Mouse (Mus musculus): ENCODE results near the gene Cib2. TPM values are rescaled to one million over a fixed set of nuclear protein-coding genes. Genes with fewer than 3 reads are reported as not detected.

The Cib2 gene
- total and polyA plus RNA-seq, 3 experiments, result 7.3 to 9.0 TPM; not detected in 1

DNA sequence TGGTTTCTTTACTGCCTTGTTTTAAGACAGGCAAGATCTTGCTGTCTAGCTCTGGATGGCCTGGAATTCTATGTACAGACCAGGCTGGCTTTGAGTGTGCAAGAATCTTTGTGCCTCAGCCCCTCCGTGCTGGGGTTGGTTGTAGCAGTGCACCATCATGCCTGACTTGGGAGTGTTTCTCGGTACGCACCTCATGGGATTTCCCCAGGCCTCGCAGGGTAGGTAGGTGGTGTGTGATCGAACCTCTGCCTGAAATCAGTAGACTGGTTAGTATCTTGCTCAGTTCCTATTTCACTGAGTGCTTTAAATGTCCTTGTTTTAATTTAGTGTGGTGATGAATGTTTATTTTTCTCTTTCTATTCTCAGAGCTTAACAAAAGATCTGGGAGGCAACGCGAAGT is 42.9 kb upstream of the Cib2 start:
- H3K79me2 ChIP-seq (ENCODE audit: control insufficient read depth, insufficient read depth, low read length, poor library complexity), result no peaks in the 10 kb centered on the region
- no peak for DNase-seq (ENCODE audit: low read depth, low spot score)
- peaks cover 0 to 32% of the 10 kb centered on the region in 2 experiments; a peak in 2 of 4 replicates for H3K36me3 ChIP-seq (ENCODE audit: control insufficient read depth in 1 of 2, insufficient read depth in 2 of 2, low read length in 2 of 2)
- no peaks in the 10 kb centered on the region for H3K4me1 ChIP-seq (ENCODE audit: control insufficient read depth in 1 of 2, insufficient read depth in 2 of 2, low read length in 2 of 2)
- no peak overlapping the region for H3K27ac ChIP-seq (ENCODE audit: control insufficient read depth, low read depth, low read length)
- H3K27me3 ChIP-seq (ENCODE audit: control insufficient read depth in 1 of 2, insufficient read depth in 2 of 2, low read length in 2 of 2), result no peaks in the 10 kb centered on the region
- H3K9me3 ChIP-seq (replicated peaks; ENCODE audit: insufficient read depth, low read length), result no peaks in the 10 kb centered on the region
- H3K9ac ChIP-seq (ENCODE audit: control insufficient read depth, low read depth, low read length, poor library complexity, severe bottlenecking), result no peak overlapping the region
- TF ChIP-seq MYB (IDR thresholded peaks at IDR 0.05; ENCODE audit: low read depth, low read length) (no peak), MXI1 (IDR thresholded peaks at IDR 0.05; ENCODE audit: low read depth, low read length) (no peak), CHD1 (IDR thresholded peaks at IDR 0.05; ENCODE audit: low read depth, low read length) (no peak), ZNF384 (IDR thresholded peaks at IDR 0.05; ENCODE audit: low read depth, low read length) (no peak), UBTF (IDR thresholded peaks at IDR 0.05; ENCODE audit: borderline replicate concordance, insufficient read depth, low read depth, low read length) (no peak), RCOR1 (IDR thresholded peaks at IDR 0.05; ENCODE audit: low read depth, low read length) (no peak), NELFE (IDR thresholded peaks at IDR 0.05; ENCODE audit: low read depth, low read length) (no peak), MEF2A (IDR thresholded peaks at IDR 0.05; ENCODE audit: extremely low read depth, insufficient replicate concordance, low read depth, low read length, poor library complexity, severe bottlenecking) (no peak), GABPA (IDR thresholded peaks at IDR 0.05; ENCODE audit: low read depth, low read length) (no peak), ZC3H11A (IDR thresholded peaks at IDR 0.05; ENCODE audit: low read depth, low read length) (no peak), SMC3 (IDR thresholded peaks at IDR 0.05; ENCODE audit: low read depth, low read length) (no peak), MAFK (IDR thresholded peaks at IDR 0.05; ENCODE audit: borderline replicate concordance, low read depth, low read length) (no peak), USF1 (IDR thresholded peaks at IDR 0.05; ENCODE audit: low read depth, low read length) (no peak), JUND (IDR thresholded peaks at IDR 0.05; ENCODE audit: low read depth, low read length) (no peak), POLR2AphosphoS5 (IDR thresholded peaks at IDR 0.05; ENCODE audit: borderline replicate concordance, low read depth, low read length) (no peak), ZMIZ1 (IDR thresholded peaks at IDR 0.05; ENCODE audit: low read depth, low read length) (no peak)
- H3K4me3 ChIP-seq (ENCODE audit: control insufficient read depth in 1 of 2, insufficient read depth in 1 of 2, low read depth in 2 of 2, low read length in 2 of 2), result no peak overlapping the region

- Histone ChIP-seq H3K4me3 (ENCODE audit: control insufficient read depth in 1 of 2, insufficient read depth in 1 of 2, low read depth in 2 of 2, low read length in 2 of 2) (no peak overlapping the region), H3K36me3 (ENCODE audit: control insufficient read depth in 1 of 2, insufficient read depth in 2 of 2, low read length in 2 of 2) (peaks cover 0 to 37% of the 10 kb centered on the region in 2 experiments; a peak in 2 of 4 replicates), H3K27ac (ENCODE audit: control insufficient read depth, low read depth, low read length) (no peak overlapping the region), H3K9ac (ENCODE audit: control insufficient read depth, low read depth, low read length, poor library complexity, severe bottlenecking) (no peak overlapping the region), H3K9me3 (replicated peaks; ENCODE audit: insufficient read depth, low read length) (no peaks in the 10 kb centered on the region), H3K79me2 (ENCODE audit: control insufficient read depth, insufficient read depth, low read length, poor library complexity) (no peaks in the 10 kb centered on the region), H3K4me1 (ENCODE audit: control insufficient read depth in 1 of 2, insufficient read depth in 2 of 2, low read length in 2 of 2) (no peaks in the 10 kb centered on the region), H3K27me3 (ENCODE audit: control insufficient read depth in 1 of 2, insufficient read depth in 2 of 2, low read length in 2 of 2) (no peaks in the 10 kb centered on the region)
- TF ChIP-seq MXI1 (IDR thresholded peaks at IDR 0.05; ENCODE audit: low read depth, low read length) (no peak), USF2 (IDR thresholded peaks at IDR 0.05; ENCODE audit: borderline replicate concordance in 1 of 2, insufficient read depth in 1 of 2, low read depth in 1 of 2, low read length in 2 of 2) (no peak), MYC (IDR thresholded peaks at IDR 0.05; ENCODE audit: low read depth, low read length) (no peak), POLR2AphosphoS2 (IDR thresholded peaks at IDR 0.05; ENCODE audit: low read length) (0 out of 2 replicates have a peak, but pooled peaks have one; percentile 39), NRF1 (IDR thresholded peaks at IDR 0.05; ENCODE audit: insufficient read depth, low read depth, low read length, poor library complexity, severe bottlenecking) (no peak)
- no peak for DNase-seq (ENCODE audit: low read depth, low spot score)
These were observed 42.4 kb upstream of the Cib2 start for GRCm38 (mm10) chr9:54602386-54602785.

All from MEL (cell line).